Mouse (Mus musculus): ENCODE measurements around the gene Cfap45. TPM values are rescaled to one million over a fixed set of nuclear protein-coding genes. Genes with fewer than 3 reads are reported as not detected.

Gene Cfap45
- 1 to 10 TPM; 3.1 to 4.3 TPM for total RNA-seq (2021)

DNA sequence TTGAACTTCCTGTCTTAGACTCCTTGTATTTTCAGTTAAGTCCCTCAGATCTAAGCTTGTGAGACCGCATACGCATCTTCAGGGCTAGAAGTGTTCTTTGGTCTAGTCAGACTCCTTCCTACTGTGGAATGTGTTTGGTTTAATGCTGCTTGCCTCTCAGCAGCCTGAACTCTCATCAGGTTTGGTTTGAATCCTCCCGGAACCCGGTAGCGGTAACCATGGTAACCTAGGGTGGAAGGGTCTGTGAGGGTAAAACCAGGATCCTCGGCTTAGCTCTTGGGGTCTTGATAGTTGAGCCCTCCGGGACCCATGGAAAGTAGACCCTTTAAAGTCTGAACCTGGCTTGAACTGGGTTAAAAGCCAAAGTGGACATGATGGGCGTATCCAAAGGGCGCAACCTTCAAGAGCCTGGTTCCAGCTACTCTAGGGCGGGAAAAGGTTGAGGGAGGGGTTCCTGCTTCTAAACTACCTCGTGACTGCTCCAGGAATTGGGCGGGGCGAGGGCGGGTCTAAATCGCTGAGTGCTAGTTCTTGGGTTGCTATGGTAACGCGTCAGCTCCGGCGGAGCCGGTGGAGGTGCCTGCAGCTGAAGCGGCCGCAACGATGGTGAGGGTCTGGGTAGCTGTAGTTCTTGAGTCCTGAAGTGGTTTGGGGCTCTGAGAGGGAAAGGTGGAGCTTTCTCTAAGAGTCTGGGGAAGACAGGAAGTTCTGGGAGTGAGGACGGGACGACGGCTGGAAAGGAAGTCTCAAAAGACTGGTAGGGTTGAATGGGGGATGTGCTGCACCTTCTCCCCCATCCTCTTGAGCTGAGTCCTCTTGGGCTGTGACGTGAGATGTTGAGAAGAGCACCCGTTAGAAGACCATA lies at the start of gene Cfap45:
TSS of gene Cfap45 (plus strand) at position 226 of the 865 bp plus-strand sequence.
- DNase-seq (ENCODE audit: extremely low spot score in 1 of 2, low spot score in 2 of 2), result peak; percentile 83 to 93
- intact Hi-C loops (cut with DNase I), result no loop called here

DNA sequence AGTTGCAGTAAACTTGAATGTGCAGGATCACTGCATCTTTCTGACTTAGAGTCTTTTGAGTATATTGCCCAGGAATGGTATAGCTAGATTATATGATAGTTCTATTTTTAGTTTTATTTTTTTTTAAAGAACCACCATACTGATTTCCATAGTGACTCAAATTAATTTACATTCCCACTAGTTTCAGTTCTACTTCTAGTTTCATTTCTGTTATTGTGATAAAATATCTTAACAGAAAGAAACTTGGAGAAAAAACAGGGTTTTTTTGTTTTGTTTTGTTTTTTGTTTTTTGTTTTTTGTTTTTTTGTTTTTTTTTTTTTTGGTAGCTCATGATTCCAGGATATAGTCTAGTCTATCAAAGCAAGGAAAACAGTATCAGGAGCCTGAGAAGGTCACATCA lies 47.7 kb upstream of the Cfap45 start:
- no peak for DNase-seq (ENCODE audit: extremely low spot score in 1 of 2, low spot score in 2 of 2)
- intact Hi-C loops (cut with DNase I), result no loop called here

DNA sequence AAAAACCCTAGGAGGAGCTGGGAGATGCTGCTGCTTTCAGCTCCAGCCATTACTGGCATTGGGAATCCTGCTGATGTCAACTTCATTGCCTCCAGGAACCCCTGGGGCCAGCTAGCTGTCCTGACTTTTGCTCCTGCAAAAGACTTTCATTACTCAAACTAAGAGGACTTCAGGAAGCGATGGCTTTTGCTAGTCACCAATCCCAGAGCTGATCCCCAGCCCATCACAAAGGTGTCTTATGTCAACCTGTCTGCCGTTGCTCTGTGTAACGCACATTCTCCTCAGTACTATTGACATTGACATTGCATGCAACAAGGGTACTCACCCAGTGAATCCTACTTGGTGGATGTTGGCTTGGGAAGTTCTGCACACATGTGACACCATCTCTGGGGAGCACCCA lies 46.4 kb upstream of the Cfap45 start:
- intact Hi-C loops (cut with DNase I), result no loop called here
- DNase-seq (ENCODE audit: extremely low spot score in 1 of 2, low spot score in 2 of 2), result no peak

DNA sequence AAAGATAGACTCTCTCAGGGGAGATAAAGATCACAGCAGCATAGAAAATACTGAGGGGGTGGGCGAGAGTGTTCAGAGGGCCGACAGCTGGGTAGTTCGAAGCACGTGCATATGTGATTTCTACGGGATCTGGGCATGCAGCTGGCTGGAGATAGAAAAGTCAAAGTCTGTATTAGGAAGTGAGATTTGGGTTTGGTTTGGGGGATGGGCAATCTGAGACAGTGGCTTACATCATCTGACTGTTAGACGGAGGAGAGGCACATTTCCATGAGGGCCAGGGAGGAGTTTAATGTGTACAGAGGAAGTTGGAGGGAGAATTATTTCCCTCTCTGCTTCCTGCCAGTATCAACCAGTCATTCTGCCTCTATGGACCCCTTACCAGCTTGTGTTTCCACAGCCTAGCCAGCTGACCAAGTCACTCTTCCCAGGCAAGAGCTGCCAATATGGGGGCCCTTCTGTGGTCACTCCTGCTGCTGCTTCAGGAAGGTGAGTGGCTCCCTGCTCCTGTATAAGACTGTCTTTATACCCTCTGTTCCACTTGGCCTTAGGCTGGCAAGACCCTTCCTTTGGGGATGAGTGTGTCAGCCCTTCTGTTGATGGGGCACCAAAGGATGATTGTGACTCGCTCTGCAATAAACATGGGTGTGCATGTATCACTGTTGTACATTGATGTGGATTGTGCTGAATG lies 45.4 kb upstream of the Cfap45 start, which contains the start of gene Slamf9:
TSS of gene Slamf9 (plus strand) at position 305 of the 688 bp plus-strand sequence.
- intact Hi-C loops (cut with DNase I), result no loop called here
- no peak for DNase-seq (ENCODE audit: extremely low spot score in 1 of 2, low spot score in 2 of 2)

DNA sequence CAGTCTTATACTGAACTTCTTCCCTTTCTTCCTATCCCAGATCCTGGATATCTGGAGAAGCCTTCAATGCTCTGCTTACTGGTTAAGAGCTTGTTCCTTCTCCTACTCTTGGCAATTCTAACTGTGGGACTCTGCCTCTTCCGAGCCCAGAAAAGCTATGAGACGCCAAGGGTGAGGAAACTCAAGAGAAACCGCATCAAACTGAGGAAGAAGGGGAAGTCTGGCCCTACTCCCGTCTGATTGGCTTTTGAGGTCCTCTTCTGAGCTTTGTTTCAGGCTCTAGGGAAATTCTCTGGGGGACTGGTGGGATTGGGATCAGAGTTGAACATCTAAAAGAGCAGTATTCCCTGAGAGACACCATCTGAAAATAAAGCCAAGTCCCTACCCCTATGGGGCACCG lies 42.6 kb upstream of the Cfap45 start:
- intact Hi-C loops (cut with DNase I), result no loop called here
- no peak for DNase-seq (ENCODE audit: extremely low spot score in 1 of 2, low spot score in 2 of 2)

DNA sequence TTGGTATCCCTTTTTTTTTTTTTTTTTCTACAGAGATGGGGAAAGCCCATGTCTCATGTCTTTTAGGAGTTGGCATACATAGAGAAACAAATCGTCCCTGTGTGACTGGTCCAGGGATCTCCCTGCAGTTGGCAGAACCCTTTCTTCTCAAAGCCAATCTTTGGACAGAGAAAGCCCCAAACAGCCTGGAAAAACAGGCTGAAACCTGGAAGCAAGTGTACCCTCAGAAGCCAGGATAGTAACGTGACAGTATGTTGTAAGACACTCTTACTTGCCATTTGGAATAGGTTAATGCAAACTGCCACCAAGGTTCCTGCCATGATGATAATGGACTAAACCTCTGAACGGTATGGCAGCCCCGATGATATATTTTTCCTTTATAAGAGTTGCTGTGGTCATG lies 40.2 kb upstream of the Cfap45 start:
- DNase-seq (ENCODE audit: extremely low spot score in 1 of 2, low spot score in 2 of 2), result no peak
- intact Hi-C loops (cut with DNase I), result no loop called here

DNA sequence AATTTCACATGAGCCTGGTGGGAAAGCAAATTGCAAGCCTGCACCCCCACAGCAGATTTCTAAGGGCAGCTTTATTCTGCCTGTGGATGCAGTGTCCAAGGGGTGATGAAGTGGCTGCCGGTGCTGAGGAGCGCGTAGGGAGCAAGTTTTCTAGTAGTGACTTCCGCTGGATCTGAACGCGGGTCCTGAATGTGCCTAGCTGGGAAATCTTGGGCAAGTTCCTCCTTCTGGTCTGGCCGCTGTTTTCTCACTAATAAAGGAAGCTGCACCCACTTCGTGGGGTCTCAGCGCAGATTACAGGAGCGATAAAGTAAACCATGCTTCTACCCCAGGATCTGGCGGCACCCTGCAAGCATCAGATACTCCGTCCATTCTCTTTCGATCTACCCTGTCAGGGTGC lies 39.5 kb upstream of the Cfap45 start:
- intact Hi-C loops (cut with DNase I), result no loop called here
- no peak for DNase-seq (ENCODE audit: extremely low spot score in 1 of 2, low spot score in 2 of 2)

DNA sequence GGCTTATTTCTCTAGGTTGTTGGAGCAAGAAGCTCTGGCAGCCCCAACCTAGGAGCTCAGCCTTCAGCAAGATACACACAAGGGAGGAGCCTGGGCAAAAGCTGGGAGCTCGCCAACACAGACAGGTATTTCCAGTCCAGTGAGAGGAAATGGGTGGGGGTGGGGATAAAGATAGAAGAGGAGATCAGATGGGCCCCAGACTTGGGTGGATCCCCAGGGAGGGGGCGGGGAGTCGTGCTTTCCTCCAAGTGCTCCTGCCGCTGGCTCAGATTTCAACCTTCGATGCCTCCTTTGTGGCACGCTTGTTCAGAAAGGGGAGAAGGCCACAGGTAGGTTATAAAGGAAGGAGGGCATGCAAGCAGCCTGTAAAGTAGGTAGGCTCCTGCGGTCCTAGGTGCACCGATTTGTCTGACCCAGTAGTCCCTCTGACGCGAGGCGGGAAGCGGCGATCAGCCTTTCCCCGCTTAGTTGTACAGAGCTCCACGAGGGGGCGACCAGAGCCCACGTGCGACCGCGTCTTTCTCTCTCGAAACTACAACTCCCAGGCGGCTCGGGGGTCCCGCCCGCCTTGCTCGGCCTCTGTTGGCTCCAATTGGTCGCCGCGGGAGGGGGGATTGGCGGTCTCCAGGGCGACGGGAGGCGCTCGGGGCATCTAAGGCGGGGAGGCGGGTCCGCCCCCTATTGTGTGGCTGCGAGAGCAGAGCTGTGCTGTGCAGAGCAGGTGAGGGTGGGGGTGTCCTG lies 38.9 kb upstream of the Cfap45 start, which contains the start of gene Igsf9:
TSS of gene Igsf9 (plus strand) at position 249 of the 741 bp plus-strand sequence.
- DNase-seq (ENCODE audit: extremely low spot score in 1 of 2, low spot score in 2 of 2), result peak; percentile 92 to 96
- intact Hi-C loops (cut with DNase I), result no loop called here

DNA sequence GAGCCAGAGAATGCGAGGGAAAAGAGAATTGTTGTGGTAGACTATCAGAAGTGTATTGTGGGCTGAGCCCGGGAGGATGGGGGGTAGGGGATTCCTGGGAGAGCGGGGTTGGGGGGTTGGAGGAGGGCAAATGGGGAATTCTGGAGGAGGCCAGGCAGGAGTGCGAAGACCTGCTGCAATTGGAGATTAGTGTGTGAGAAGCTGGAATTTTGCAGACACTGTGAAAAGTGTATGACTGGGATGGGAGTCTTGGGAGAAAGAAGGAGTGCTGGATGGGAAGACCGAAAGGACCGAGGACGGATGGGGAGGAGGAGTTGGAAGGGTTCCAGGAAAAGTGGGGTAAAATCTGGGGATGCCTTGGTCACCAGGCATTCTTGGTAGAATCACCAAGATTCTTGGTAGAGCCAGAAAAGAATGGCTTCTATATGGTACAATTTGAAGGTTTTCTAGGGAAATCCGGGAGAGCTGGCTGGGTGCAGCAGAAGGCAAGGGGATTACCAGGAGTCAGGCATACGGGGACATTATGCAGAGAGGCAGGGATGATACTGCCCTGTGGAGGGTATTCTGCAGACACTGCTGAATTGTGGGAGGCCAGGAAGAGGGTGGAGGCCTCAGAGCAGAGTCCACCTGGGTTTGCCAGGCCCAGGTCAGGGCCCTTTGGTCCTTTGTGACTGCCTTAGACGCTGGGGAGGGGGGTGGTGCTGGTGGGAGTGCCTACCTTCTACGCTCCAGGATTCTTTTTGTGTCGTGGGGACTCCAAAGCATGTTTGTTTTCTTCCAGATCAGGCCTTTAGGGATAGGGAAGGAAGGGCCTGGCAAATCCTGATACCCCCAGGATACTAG lies 37.9 kb upstream of the Cfap45 start:
- intact Hi-C loops (cut with DNase I), result no loop called here
- DNase-seq (ENCODE audit: extremely low spot score in 1 of 2, low spot score in 2 of 2), result no peak

DNA sequence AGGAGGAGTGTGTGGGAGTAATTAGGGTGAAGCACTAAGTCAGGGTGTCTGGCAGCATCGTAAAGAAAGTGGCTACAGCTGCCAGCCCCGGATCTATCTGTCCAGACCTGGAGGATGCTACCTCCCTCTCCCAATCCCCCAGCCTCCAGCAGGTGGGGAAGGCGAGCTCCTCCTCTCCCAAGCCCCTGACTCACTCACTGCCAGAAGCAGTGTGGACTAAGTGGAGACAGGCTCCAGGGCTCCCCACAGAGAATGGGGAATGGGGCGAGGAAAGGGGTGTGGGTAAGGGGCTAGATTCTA lies 37.3 kb upstream of the Cfap45 start:
- peak in 1 of 2 experiments; percentile 30 for DNase-seq (ENCODE audit: extremely low spot score in 1 of 2, low spot score in 2 of 2)
- intact Hi-C loops (cut with DNase I), result no loop called here

DNA sequence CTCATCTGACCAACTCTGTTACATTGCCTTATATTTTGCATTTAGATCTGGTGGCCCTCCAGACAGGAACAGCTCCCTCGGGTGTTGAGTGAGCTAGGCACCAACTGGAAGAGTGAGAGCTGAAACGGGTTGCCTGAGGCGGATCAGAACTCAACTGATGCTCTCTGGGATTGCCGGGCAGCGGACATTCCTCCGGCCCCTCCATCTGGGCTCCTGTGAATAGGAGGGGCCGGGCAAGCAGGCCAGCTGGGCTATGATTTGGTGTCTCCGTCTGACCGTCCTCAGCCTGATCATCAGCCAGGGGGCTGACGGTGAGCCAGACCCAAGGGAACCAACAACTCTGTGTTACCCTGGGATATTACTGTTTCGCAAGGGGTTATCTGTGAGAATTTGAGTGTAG lies 36.4 kb upstream of the Cfap45 start:
- no peak for DNase-seq (ENCODE audit: extremely low spot score in 1 of 2, low spot score in 2 of 2)
- intact Hi-C loops (cut with DNase I), result no loop called here

DNA sequence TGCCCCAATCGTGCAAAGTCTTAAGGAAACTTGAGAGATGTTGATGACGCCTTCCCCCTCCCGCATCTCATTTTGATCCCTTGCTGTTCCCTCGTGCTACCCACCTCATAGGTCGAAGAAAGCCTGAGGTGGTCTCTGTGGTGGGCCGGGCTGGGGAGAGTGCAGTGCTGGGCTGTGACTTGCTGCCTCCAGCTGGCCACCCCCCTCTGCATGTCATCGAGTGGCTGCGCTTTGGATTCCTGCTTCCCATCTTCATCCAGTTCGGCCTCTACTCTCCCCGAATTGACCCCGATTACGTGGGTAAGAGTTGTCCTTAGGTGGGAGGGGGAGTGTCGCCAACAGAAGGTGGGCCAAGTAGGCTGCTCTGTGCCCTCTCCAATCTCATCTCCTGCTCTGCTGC lies 35.9 kb upstream of the Cfap45 start:
- DNase-seq (ENCODE audit: extremely low spot score in 1 of 2, low spot score in 2 of 2), result no peak
- intact Hi-C loops (cut with DNase I), result no loop called here

DNA sequence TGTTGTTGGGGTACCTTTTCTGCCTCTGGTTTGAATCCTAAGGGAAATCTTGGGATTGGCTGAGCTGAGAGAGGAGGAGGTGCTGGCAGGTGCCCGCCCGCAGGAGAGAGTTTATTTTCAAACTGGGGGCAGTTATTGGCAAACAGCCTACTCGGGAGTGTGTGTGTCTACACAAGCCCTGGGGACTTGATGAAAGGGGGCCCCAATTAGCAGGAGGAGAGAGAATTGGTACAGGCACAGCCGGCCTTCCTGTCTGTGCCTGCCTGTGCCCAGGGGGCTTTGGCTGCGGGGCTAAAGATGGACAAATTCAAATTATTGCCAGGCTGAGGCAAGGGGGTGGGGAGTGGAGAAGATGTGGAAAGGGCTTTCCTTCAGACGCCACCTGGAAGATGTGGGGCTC lies 34.8 kb upstream of the Cfap45 start:
- intact Hi-C loops (cut with DNase I), result no loop called here
- DNase-seq (ENCODE audit: extremely low spot score in 1 of 2, low spot score in 2 of 2), result peak in 1 of 2 experiments; percentile 40

DNA sequence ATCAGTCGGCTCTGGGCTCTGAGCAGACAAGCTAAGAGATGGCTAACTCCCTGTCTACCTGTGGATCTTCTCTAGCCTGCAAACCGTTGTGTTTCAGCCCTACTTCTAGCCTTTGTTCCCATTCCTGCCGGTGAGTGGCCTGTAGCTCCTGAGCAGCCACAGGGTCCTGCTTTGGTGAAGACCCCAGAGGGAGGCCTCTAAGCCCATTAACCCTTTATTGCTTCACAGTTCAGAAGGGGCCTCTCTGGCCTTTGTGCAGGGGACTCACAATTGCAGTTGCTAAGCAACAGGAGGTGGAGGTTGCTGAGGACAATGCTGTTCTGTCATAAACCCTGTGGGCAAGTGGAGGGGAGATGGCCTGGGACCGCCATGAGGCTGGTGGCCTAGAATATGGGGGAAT lies 34.4 kb upstream of the Cfap45 start:
- DNase-seq (ENCODE audit: extremely low spot score in 1 of 2, low spot score in 2 of 2), result no peak
- intact Hi-C loops (cut with DNase I), result no loop called here

DNA sequence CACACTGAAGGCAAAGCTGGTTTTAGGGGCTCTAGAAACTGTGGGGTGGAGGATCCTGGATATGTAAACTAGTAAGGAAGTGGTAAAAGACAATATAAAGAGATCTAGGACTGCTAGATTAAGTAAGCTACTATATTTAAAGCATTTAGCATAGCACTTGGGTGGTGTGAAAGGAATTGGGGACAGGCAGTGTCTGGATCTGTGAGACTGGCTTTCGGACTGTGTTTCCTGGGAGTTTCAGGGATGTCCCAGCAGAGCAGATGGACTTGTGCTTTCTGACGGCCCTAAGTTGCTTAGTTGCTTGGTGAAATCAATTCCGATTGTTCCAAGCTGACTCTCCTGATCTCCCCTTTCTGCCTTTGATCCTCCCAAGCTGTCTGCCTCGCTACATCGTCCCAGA lies 34.0 kb upstream of the Cfap45 start:
- DNase-seq (ENCODE audit: extremely low spot score in 1 of 2, low spot score in 2 of 2), result no peak
- intact Hi-C loops (cut with DNase I), result no loop called here

DNA sequence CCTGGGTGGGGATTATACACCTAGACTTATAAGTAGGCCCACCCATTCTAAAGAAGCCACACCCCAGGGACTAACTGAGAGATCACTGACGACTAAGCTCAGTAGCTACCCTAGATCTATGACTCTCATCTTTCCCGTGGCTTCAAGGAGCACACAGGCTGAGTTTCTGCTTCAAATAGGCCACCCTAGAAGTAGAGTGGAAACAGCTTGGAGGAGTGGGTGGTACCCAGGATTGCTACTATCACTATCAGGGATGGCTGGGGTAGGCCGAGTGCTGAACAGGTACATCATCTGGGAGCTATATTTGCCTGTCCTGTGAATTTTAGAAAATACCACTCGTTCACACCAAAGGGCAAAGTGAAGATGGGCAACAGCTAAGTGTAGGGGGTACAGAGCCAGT lies 32.7 kb upstream of the Cfap45 start:
- DNase-seq (ENCODE audit: extremely low spot score in 1 of 2, low spot score in 2 of 2), result no peak

DNA sequence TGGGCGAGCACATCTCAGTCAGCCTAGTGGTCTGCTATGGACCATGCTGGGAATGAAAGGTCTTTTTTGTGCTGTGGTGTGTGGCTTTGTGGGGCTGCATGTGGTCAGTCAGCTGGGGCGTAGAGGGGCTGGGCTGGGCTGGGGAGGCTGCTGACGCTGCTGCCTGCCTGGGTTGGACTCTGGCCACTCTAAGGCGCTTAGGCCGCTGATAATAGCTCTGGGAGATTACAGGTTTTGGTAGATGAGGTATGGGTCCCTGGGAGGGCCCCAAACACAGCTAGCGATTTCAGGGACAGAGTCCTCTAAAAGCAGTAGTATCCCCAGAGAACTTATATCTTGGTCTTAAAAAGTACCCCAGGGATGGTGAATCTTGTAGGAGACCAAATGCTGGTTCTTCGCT lies 31.8 kb upstream of the Cfap45 start:
- DNase-seq (ENCODE audit: extremely low spot score in 1 of 2, low spot score in 2 of 2), result no peak
- intact Hi-C loops (cut with DNase I), result no loop called here

More for the DNA sequence above, 32.7 kb upstream of the Cfap45 start:
- intact Hi-C loops (cut with DNase I), result no loop called here

DNA sequence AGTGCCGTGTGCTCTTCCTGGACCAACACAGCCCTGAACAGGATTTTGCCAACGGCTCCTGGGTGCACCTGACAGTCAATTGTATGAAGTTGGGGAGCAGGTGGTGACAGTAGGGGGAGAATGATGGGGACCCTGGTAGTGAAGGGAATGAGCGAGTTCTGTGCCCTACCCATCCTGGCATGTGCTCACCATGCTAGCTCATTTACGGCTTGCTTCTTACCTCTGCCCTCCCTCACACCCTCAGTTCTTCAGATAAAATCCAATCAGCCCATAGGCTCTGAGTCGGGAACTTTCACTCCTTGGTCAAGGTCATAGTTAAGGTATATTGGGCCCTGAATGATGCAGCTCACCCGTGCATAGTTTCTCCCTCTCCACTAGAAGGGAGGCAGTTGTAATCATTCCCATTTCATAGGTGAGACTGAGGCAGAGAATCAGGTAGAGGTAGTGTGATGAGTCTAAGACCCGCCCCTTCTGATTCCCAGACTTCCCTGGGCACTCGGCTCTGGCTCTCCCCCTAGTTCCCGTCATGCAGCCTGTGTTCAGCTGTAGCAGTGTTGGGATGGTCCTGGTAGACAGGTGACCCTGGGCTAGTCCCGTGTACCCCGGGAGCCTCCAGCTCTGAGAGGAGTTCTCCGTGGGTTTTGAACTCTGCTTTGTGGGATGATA lies 30.9 kb upstream of the Cfap45 start:
- intact Hi-C loops (cut with DNase I), result loop anchor here (2.0 kb wide), 1 partner anchor 77 kb away; no protein-coding TSS in a partner anchor

More for the DNA sequence above, 30.9 kb upstream of the Cfap45 start:
- DNase-seq (ENCODE audit: extremely low spot score in 1 of 2, low spot score in 2 of 2), result peak in 1 of 2 experiments; percentile 15

All from left cerebral cortex, postnatal 10 days (tissue).